Mouse (Mus musculus) CD4-positive, CD25-positive, alpha-beta regulatory T cell, adult 2 months (primary cell): ENCODE results near the gene Vsig10.
"Not testable (repeated sequence)": the region's sequence is repeated elsewhere in the genome, so short reads cannot be mapped to it uniquely, and the experiment has no call there.

Experiments used
- DNase-seq: peaks from one replicate; pipeline ENCODE4 v3.0.0-alpha.2; 2012; ENCODE audit warnings: low read depth, low spot score

The Vsig10 gene

DNA sequence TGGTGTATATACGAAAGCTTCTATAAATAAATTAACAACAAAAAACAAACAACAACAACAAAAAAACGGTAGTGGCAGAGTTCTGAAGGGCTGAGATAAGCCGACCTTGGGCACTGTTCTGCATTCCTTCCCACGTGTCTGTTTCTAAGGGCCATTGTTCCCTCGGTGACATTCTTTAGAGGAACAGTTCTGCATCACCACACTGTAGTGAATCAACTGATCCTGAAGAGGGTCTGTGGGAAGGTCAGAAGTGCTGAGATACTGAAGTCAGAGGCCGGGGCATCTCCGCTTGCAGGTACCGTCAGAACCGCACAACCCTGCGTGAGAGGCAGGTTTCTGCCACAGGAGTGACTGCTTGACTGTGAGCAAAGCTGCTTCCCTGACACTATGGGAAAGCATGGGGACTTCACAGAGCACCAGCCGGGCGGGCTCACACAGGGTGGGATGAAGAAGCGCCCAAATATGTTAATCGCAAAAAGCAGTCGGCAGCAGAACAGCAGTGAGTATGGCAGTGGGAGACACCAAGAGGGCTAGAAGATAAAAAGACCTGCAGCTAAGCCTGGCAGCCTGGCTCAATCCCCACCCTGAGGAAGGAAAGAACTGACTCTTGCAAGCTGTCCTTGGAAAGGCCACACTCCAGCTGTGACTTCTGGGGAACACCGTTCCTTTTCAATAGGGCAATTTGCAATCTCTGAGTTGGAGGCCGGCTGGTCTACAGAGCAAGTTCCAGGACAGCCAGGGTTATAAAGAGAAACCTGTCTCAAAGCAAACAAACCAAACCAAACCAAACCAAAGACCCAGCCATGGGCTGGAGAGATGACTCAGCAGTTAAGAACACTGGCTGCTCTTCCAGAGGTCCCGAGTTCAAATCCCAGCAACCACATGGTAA is 14.9 kb upstream of the Vsig10 start:
- DNase-seq = no peak

DNA sequence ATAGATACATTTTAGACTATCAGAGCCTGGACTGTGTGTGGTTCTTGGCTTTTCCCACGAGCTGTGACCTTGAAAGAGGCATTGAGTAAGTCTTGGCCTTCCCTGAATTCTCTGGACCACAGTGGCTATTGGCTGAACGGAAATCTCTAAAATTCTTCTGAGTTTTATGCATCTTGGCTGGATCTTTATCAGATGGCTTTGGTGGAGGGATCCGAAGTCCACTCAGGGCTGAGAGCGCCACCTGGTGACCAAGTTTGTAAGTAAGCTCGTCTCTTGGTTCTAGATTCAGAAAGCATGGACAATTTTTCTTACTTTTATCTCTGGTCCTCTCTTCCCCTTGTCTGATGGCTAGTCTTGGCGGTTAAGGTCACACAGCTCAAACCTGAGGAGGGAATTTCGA is 13.9 kb upstream of the Vsig10 start:
- peak; percentile 84 for DNase-seq

DNA sequence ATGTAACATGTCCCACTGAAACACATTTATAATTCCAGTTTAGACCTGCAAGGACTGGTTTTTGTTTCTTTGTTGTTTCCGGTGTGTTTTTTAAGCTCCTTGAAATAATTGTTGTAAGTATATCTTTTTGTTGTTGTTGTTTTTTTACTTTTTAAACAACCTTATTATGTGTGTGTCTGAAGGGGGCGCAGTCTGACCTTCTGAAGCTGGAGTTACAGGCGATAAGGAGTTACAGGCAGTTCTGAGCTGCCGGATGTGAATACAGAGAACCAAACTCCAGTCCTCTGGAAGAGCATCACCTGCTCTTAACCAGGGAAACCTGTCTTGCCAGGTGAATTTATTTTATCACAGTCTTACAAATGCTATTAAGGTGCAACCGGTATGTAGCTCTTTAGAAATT is 13.1 kb upstream of the Vsig10 start:
- DNase-seq = no peak

DNA sequence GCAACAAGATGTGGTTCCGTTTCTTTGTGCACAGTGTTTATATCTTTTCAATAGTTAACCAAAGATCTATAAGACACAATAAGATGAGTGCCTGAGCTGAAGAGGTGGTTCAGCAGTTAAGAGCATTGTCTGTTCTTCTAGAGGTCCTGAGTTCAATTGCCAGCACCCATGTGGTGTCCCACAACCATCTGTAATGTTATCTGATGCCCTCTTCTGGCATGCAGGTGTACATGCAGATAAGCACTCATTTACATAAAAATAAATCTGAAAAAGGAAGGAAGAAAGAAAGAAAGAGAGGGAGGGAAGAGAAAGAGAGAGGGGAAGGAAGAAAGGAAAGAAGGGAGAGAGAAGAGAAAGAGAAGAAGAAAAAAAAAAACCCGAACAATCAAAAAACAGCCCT is 12.1 kb upstream of the Vsig10 start:
- DNase-seq = no peak

DNA sequence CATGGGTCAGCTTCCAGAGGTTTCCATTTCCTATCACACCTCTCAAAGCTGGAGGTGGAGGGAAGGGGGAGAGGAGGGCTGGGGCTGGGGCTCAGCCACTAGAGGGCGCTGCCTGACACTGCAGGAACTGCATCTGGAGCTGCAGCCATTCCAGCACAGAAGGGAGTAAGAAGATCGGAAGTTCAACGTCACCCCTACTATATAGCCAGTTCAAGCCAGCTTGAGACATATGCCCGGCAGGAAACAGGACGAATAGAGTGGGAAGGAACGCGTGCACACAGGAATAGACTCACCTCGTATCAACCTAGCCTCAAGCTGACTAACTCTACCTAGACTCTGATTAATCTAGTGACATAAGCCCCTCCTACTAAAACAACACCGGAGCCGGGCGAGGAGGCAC is 11.2 kb upstream of the Vsig10 start:
- peak; percentile 85 for DNase-seq

DNA sequence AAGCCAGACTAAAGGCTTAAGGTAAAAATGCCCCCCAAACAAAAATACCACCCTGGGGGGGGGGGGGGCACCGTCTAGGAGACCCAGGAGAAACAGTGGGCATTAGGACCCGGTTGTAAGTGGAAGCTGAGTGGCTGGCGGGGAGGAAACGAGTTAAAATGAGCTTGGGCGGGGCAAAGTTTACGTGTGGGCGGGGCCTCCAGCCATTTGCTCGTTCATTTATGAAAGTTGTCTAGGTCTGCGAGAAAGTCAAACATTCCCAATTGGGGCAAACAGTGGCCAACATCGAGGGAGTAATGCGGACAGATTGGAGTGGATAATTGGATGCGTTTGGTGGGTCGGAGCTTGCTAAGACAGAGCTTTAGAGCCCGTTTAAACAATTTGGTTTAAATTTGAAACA is 5.5 kb upstream of the Vsig10 start:
- peak; percentile 57 for DNase-seq

DNA sequence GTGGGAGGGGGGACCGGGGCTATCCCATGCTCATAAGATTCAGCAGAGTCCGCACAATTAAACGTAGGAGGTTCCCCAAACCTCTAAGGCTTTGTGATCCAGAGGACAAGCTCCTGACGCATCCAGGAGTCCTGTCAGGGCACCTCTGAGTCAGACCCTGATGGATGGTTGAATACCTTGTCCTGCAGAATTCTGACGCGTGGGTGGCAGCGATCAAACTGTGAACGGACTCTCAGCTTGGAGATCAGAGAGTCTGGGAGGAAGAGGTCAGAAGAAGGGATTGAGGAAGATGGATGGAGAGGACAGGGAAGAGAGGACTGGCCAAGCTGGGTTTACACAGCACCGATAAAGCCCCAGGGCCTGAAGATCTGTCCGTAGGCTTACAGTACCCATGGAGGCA is 5.0 kb upstream of the Vsig10 start:
- no peak for DNase-seq

DNA sequence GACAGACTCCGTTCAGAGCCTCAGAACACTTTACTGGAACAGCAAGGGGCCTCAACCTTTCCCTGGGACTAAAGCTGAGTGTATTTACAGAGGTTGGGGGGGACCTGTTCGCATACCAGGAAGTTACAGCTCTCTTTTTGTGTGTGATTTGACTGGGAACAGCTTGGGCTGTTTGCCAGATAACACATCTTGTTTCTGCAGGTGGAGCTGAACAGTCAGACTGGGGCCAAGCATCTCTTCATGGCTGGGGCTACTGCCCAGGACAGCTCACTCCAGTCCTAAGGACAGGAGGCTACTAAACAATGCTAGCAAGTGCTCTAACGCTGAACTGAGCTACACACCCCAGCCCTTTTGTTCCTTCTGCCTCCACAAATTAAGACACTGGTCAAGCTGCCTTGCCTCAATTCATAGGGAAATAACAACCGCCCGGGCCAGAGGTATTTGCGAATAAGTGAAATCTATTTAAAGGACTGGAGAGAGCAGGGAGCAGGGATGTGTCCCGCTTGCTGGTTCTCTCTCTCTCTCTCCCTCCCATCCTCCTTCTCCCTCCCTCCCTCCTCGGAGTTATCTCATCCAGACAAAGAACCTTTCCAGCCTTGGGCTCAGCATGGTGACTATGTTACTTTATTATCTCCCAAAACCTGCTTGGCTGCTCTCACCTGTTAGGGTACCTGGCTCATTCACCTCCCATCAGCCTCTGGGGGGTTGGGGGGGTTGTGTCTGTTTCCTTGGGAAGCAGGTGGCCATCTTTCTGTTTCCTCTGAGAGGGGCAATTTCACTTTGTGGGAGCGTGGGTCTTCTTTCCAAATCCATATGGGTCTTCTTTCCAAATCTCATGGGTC is 4.1 kb upstream of the Vsig10 start:
- no peak for DNase-seq

DNA sequence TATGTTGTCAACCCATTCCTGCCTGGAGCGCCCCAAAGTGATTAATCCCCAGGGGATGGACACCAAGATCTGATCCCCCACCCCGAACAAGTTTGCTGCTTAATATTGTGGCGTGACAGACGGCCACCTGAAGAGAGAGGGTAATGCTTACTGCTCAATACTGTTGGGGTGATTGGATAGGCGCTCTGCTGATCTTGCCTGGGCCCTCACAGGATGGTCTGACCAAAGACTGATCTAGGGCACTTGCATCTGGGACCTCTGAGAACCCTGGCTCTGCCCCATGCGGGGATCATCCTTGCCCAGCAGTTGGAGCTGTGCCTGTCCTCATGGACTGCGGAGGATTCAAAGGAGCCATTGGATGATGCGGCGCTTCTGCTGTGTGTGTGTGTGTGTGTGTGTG is 4.9 kb downstream of the Vsig10 start:
- DNase-seq = no peak

DNA sequence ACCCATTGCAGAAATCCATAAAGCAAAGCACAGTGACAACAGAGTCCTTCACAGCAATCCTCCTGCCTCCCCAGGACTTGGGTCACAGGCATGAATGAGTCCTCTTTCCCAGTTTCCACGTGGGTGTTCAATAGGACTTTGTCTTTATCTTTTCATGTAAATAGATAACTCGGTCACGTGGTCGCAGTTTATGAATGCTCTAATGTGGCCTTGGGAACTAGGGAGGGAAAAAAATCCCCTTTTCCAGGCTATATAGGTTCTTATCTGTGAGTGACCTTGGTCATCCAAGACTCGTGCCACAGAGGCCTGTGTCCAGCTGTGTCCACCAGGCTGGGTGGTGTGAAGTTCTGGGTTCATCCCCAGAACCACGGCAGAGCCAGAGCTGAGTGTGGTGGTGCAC is 7.5 kb downstream of the Vsig10 start:
- no peak for DNase-seq

DNA sequence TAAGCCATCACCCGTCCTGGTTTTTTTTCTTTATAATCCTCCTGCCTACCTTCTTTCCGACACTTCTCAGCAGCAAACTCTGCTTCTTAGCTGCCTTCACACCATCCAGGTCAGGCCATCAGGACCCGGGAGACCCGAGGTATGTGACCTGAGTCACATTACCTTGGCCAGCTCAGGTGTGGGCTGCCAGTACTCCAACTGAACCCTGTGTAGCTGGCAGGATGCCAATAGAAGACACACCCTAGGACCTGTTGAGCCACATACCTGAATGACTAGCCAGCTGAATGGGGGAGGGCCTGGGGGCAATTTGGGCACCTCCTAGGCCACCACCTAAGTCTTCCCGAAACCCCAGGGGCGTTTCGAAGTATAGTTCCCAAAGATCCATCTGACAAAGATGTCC is 11.6 kb downstream of the Vsig10 start:
- DNase-seq = no peak

DNA sequence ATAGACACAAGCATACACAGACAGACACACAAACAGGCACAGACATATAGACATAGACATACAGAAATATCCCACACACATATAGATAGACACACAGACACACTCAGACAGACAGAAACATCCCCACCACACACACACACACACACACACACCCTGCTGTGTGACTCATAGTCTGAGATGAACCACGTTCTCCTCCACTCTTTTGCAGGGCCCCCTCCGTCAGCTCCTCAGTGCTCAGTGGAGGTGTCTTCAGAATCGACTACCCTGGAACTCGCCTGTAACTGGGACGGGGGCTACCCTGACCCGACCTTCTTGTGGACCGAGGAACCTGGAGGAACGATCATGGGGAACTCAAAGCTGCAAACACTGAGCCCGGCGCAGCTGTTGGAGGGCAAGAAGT is 19.1 kb downstream of the Vsig10 start:
- DNase-seq = no peak

DNA sequence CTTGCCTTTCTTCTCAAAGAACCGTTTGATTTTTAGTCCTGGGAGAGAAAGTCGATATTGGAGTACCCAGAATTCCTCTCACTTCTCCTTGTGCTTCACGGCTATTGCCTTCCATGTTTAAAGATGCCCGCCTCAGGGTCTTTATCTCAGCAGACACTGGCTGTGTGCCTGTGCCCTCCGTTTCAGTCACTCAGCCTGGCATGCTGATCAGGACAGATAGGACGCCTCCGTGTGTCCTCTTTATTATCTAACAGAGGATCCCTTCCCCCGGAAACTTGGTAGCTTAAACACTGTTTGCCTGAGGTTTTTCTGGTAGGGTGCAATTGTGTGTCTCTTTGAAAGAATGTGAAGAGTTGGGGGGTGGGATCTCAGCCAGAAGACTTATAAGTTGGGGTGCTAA is 19.6 kb downstream of the Vsig10 start:
- DNase-seq = no peak

DNA sequence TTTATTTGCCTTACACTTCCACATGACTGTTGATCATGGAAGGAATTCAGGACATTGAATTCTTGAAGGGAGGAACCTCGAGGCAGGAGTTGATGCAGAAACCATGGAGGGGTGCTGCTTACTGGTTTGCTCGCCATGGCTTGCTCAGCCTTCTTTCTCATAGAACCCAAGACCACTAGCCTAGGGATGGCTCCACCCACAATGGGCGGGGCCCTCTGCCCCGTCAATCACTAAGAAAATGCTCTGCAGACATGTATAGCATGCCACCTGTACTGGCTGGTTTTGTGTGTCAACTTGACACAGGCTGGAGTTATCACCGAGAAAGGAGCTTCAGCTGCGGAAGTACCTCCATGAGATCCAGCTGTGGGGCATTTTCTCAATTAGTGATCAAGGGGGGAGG is 21.2 kb downstream of the Vsig10 start:
- no peak for DNase-seq

DNA sequence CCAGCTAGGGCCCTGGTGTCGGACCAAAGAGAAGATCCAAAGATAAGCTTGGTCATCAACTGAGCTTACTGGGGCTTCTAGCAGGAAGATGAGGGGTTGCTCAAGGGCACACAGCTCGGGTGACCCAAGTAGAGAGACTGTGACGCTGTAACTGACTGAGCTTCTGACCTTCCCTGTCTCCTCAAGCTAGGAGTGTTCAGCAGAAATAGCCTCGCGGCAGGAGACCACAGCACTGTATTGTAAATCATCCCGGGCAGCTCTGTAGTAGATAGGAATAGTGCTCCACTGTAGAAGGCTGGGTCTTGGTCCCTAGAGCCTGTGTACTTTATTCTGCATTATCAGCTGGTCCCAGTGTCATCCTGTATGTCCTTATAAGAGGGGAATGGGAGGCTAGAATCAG is 23.0 kb downstream of the Vsig10 start:
- DNase-seq = no peak

DNA sequence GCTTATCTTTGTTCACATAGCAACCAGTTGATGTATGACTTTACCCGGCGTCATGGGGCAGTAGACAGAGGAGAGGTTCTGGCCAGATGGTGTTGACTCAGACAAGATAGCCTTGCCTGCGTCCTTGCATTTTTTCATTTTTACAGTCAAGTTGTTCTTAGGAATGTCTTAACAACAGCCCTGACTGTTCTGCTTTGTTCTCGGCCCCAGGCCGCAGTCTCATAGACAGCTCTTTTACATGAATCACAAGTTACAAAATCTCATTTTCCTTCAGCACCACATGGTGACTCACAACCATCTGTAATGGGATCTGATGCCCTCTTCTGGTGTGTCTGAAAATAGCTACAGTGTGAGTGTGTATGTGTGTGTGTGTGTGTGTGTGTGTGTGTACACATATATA is 25.6 kb downstream of the Vsig10 start:
- DNase-seq = not testable (repeated sequence)

DNA sequence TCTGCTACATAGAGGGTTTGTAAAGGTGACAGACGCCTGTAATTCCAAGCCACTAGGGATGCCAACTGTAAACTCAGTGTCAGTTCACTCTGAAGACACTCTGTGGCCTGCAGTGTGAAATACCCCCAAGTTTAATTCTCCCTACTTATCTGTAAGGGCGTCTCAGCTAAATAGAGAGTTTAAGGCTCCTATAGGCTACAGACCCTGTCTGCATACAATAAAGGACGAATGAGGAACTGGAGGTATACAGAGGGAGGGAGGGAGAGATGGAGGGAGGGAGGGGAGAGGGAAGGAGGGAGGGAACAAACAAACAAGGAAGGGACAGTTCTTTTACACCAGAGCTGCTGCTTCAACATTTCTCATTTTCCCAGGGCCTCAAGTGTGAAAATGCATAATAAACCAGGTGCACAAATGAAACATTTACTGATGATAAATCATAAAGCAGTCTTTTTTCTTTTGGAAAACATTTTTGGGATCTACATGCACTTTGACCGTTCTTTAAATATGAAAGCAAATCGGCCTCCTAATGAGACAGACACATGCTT is 26.6 kb downstream of the Vsig10 start:
- DNase-seq = no peak

DNA sequence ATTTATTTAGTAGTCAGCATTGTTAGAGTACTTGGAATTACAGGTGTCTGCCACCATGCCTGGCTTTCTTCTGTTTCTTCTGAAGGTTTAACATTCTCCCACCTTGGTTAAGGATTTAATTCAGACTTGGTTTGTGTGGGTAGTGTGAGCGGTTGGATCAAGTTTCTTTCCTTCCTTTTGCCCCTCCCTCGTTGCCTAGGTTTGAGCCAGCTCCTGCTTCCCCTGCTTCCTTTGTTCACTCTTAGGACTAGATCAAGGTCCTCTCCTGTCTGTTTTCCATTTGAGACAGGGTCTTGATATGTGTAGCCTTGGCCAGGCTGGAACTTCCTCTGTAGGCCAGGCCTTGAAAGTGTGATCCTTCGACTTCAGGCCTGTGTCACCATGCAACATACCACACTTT is 27.4 kb downstream of the Vsig10 start:
- DNase-seq = no peak

DNA sequence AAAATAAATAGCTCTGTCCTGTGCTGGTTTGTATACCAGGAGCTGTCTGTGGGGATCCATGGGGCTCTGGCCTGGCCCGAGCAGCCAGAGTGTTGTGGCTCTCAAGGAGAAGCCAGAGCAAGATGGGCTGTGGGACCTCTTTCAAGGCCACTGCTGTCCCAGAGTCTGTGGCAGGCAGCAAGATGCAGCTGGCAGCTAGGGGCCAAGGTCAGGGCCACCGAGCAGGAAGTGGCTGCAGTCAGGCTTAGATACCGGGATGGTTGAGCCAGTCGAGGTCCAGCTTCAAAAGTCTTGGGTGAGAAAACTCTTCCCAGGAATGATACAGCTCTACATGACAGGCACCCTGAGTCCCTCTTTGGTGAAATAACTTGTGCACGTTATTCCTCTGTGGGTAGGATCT is 28.1 kb downstream of the Vsig10 start:
- DNase-seq = no peak

DNA sequence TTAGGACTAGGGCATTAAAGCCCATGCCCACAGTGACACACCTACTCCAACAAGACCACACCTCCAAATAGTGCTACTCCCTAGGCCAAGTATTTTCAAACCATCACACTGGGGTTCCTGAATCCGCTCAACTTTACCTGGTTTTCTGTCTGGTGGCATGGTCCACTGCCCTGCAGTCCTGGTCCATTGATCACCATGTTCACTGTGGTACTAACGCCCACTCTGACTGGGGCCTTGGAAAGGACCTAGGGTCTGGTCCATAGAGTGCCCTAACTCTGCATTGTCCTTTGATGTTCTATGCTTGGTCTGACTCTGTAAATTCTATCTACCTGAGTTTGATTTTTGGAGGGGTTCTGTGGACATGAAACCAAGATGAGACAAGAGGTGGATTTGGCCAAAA is 29.0 kb downstream of the Vsig10 start:
- no peak for DNase-seq

DNA sequence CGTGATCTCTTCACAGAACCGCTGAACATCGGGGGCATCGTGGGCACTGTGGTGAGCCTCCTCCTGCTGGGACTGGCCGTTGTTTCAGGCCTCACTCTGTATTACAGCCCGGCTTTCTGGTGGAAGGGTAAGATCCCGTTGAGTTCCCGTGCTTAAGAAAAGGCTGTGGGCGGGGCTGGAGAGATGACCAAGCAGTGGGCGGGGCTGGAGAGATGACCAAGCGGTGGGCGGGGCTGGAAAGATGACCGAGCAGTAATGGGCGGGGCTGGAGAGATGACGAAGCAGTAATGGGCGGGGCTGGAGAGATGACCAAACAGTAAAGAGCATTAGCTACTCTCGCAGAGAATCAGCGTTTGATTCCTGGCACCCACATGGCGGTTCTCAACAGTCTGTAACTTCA is 29.4 kb downstream of the Vsig10 start:
- DNase-seq = no peak

DNA sequence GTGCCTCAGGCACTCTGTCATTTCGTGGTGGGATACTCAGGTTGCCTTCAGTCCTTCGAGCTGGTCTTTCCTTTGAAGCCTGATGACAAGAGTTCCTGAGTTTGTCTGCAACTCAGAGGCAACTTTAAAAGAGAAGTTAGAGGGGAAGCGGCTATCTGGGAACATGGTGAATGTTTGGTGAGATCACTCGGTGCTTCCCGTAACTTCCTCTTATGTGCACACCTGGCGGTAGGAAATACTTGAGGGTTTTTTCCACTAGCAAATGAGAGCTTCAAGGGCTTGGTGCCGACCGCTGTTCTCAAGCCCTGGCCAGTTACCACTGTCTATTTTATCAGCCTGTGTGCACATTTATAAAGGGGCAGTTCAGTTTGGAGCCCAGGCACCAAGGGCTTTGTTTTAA is 35.2 kb downstream of the Vsig10 start:
- no peak for DNase-seq
